Mouse (Mus musculus) adrenal gland, adult 8-10 months (tissue): ENCODE data around the gene Asb9. TPM values are rescaled to one million over a fixed set of nuclear protein-coding genes. Genes with fewer than 3 reads are reported as not detected.

Experiments
- DNase-seq: peaks from one replicate; pipeline ENCODE4 v3.0.0; 2022
- total RNA-seq, 4 experiments: library from RNA; stranded (reverse); gene quantifications; 2 replicates each; pipeline ENCODE4 v1.2.4; 2022

Gene Asb9
- total RNA-seq, result under 1 TPM in 1 of 4 experiments, not detected in 3; 0.27 TPM

DNA sequence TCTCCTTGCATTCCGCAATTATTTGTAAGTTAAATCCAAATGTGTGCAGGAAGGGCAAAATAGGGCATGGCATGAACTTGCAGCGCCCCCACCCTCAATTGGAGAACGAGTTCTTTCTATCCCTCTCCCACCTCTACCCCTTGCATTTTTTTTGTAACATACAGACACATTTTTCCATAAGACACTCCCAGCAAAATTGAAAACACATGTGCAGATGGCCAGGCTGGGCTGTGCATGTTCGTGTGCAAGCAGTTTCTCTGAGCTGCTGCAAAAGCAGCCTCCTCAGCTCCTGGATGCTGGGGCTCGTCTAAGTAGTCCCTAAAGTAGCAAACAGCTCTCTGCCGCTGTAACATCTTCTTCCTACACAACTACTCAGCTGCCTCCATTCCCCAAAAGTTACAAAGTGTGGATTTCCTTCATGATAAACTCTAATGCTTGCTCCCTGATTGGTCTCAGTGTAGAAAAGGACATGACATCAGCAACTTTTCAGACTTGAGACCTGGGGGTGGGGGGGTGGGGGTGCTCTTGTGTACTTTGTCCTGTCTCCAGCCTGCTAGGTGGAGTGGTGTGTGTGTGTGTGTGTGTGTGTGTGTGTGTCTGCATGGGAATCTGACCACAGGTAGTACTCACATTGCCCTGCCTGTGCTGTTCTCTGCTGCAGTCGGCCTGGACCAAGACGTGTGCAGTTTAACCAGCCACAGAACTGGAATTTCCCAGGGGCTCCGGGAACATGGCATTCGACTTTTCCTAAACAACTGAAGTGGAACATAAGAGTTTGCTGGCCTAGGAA is at the start of gene Asb9:
Gene Asb9 (plus strand): TSS at position 619 of the 790 bp plus-strand sequence.
- DNase-seq, result no peak

DNA sequence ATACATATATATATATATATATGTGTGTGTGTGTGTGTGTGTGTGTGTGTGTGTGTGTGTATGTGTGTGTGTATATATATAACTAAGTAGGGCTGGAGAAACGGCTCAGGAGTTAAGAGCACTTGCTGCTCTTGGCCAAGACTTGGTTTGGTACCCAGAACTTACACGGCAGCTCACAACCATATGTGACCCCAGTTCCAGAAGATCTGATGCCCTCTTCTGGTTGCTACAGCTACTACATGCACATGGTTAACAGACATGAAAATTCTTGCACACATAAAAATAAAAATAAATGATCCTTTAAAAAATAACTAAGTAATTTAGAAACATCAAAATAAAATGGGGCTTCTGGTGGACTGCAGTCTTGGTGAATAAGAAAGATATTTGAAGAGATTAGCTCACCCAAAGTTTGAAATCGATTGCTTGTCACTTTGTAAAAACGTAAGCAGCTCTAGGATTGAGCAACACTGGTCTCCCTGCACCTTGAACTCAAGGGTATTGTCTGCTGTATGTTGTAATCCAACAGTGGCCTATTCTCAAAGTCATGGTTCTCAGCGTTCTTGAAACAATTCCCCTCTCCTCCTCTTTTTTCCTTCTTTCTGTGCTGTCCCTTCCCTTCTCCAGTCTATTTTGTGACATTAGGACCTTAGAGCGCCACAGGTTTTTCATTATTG is 46.8 kb upstream of the Asb9 start:
- no peak for DNase-seq

DNA sequence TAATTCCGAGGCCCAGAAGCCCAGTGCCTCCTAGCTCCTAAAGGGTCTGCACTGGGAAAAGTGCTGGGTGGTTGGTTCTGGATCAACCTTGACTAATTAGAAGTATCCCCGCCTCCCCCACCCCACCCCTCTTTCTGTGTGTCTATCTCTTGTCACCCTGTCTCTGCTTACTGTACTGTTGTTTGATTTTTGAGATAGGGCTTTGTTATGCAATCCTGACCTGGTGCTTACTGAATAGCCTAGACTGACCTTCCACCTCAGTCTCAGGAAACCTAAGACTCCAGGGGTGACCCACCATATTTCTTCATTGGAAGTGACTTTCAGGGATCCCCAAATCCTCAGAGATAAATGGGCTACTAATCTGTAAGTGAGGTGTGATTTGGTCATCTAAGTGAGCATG is 3.9 kb upstream of the Asb9 start:
- no peak for DNase-seq

DNA sequence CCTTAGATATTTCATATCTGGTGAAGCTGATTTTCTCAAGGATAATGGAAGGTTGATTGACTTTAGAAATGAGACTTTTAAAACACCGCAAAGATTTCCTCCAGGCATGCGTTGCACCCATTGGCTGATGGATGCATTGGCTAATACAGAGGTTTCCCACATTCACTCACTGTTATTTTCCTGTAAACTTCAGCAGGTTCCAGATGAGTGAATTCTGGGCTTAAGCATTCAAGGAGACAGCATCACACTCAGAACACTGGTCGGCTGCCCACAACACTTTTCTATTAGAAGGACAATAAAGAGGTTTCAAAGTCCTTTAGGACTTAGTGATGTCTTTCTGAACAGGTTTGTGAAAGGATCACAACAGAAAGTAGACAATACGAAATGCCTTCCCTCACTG is 941 bp downstream of the Asb9 start:
- DNase-seq, result no peak

GRCm38 (mm10) chrX:164508728-164509127 is 2.6 kb downstream of the Asb9 start:
- DNase-seq, result no peak

- DNase-seq, result no peak
Observed at GRCm38 (mm10) chrX:164522138-164522537, 16.0 kb downstream of the Asb9 start.

DNA sequence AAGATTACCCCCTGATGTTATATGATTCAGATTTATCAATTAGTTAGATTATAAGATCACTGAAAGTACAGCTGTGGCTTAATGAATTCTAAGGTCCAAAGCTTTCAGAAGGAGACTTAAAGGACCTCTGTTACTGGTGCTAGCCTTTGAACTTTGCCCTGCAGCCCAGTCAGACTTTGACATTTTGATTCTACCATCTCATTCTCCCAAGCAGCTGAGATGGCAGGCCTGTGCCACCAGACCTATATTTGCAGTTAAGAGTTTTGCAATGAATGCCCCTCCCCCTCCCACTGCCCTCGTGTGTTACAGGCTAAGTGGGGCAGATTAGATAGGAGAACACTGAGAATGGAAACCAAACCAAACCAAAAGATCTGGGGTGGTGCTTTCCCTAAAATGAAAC is 20.4 kb downstream of the Asb9 start:
- no peak for DNase-seq

DNA sequence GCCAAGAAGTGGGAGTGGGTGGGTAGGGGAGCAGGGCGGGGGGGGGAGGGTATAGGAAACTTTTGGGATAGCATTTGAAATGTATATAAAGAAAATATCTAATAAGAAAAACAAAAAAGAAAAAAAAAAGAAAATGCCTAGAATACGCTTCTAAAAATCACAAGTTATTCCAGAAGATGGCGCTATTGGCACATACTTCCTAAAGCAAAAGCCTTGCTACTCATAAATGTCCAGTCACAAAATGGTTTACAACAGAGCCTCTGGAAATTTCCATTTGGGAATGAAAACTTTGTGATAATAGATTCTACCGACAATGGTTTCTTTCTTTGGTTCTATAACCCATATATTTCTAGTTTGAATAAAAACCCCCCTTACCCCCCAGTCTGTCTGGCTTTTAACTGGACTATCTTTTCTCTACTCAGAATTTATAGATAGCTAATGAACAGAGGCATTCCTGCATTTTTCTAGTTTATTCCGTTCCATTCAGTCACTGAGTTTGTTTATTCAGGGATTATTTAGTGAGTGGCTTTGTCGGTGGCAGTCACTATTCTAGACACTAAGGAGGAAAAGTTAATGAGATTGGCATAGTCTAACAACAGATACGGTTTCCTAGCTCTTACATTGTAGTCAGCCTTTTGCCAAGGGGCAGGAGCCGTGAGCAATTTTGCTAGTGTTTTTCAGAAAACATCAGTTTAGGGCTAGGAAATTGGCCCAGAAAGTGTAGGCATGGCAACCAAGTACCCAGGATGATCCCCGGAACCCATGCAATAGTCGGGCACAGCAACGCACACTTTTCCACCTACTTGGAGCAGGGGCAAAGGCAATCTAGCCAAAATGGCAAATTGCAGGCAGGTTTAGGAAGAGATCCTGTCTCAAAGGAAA is 35.5 kb downstream of the Asb9 start:
- no peak for DNase-seq

- no peak for DNase-seq
Observed at GRCm38 (mm10) chrX:164570195-164570594, 64.1 kb downstream of the Asb9 start.

GRCm38 (mm10) chrX:164576967-164577366 is 70.8 kb downstream of the Asb9 start:
- no peak for DNase-seq

Other genes with a start within 250 kb of the Asb9 start
- under 1 TPM; 0.10 to 0.56 (median 0.36) TPM for gene Bmx, start 248.1 kb upstream of the Asb9 start, total RNA-seq
- gene Pir, start 237.0 kb upstream of the Asb9 start, total RNA-seq, result 10 to 100 TPM in 1 of 4 experiments, 1 to 10 TPM in 3; 4.8 to 11.3 (median 6.8) TPM
- gene Vegfd, start 132.9 kb upstream of the Asb9 start, total RNA-seq, result 10 to 100 TPM; 36.0 to 54.5 (median 44.3) TPM
- 10 to 100 TPM in 2 of 4 experiments, 1 to 10 TPM in 2; 7.0 to 13.9 (median 9.7) TPM for gene Piga, start 86.5 kb upstream of the Asb9 start, total RNA-seq
- under 1 TPM; 0.29 to 0.66 (median 0.33) TPM for gene Asb11, start 69.3 kb upstream of the Asb9 start, total RNA-seq